Mouse (Mus musculus) embryonic facial prominence, embryonic 13.5 days (tissue): ENCODE measurements around the gene Cd68. TPM values are rescaled to one million over a fixed set of nuclear protein-coding genes. Genes with fewer than 3 reads are reported as not detected.
A peak's percentile ranks its signal among the peaks of the same experiment; 100 is the strongest.
"Not testable (repeated sequence)": the region's sequence is repeated elsewhere in the genome, so short reads cannot be mapped to it uniquely, and the experiment has no call there.

ENCODE experiments used
- ATAC-seq: fragments of 200-750 bp; cut with Nextera tagmentation; 2 replicates; pipeline ENCODE4 v1.8.0; 2017; ENCODE audit warnings: low read depth; ENCODE audit not compliant: insufficient number of reproducible peaks, insufficient read depth, low FRiP score, low TSS enrichment
- H3K27ac ChIP-seq: fragments of 300-500 bp; sonication (generic); 2 replicates; pipeline ENCODE4 v1.5.1; 2015; ENCODE audit warnings: moderate library complexity, mild to moderate bottlenecking, inconsistent platforms
- H3K27me3 ChIP-seq: fragments of 300-500 bp; sonication (generic); 2 replicates; pipeline ENCODE4 v1.6.1; 2015; ENCODE audit warnings: mild to moderate bottlenecking, inconsistent platforms
- H3K36me3 ChIP-seq: fragments of 300-500 bp; sonication (generic); 2 replicates; pipeline ENCODE4 v1.6.1; 2015; ENCODE audit warnings: mild to moderate bottlenecking, inconsistent platforms
- H3K4me1 ChIP-seq: fragments of 300-500 bp; sonication (generic); 2 replicates; pipeline ENCODE4 v1.6.1; 2015; ENCODE audit warnings: inconsistent platforms
- H3K4me2 ChIP-seq: fragments of 300-500 bp; sonication (generic); 2 replicates; pipeline ENCODE4 v1.6.1; 2015; ENCODE audit warnings: moderate library complexity, mild to moderate bottlenecking, inconsistent platforms
- H3K4me3 ChIP-seq: fragments of 300-500 bp; sonication (generic); 2 replicates; pipeline ENCODE4 v1.5.1; 2015; ENCODE audit warnings: mild to moderate bottlenecking, inconsistent platforms
- H3K9ac ChIP-seq: fragments of 300-500 bp; sonication (generic); 2 replicates; pipeline ENCODE4 v1.6.1; 2015; ENCODE audit warnings: mild to moderate bottlenecking, inconsistent platforms
- H3K9me3 ChIP-seq: fragments of 300-500 bp; sonication (generic); 2 replicates; pipeline ENCODE4 v1.6.1; 2016; ENCODE audit warnings: inconsistent platforms
- WGBS: fragments of 180-500 bp; shearing (Covaris S2); methylation state at CpG from one replicate; pipeline ENCODE4 v1.1.7; 2015; ENCODE audit warnings: mixed read lengths; 5-methylcytosine and 5-hydroxymethylcytosine counted together
- microRNA counts: library from miRNA; unstranded; fragments of <30 nt; microRNA quantifications from one replicate; lab custom pipeline; 2016
- microRNA-seq: library from miRNA; unstranded; fragments of <30 nt; microRNA quantifications from one replicate; pipeline ENCODE4, GENCODE M21; 2016
- polyA plus RNA-seq: library from polyadenylated mRNA; unstranded; fragments of >200 nt; fragmentation: Nextera tagmentation; extraction: Ambion mirVana; gene quantifications from 2 replicates; pipeline ENCODE4 v1.2.1, GENCODE M21; 2015

Cd68 gene
- polyA plus RNA-seq, 1 experiment from 2014 or later = 11.9 TPM

GRCm38 (mm10) chr11:69617805-69618204 is 48.1 kb downstream of the Cd68 start, which contains the start of gene Shbg:
Gene Shbg, minus strand, starts transcription at chr11:69617905.
- no peaks in the 10 kb centered on the region for H3K36me3 ChIP-seq
- H3K9ac ChIP-seq = peak within 1 kb of the TSS; percentile 45; the same call in 1 of the 2 replicates
- H3K9me3 ChIP-seq = no peaks in the 10 kb centered on the region
- WGBS = 64% methylated on average over 5 of the region's 5 CpGs
- no peak within 1 kb of the TSS for H3K4me2 ChIP-seq
- H3K27me3 ChIP-seq = no peaks in the 10 kb centered on the region
- H3K4me1 ChIP-seq = peaks cover 7% of the 10 kb centered on the region
- ATAC-seq = no peak
- H3K27ac ChIP-seq = no peak within 1 kb of the TSS
- H3K4me3 ChIP-seq = no peak within 1 kb of the TSS

- no peaks in the 10 kb centered on the region for H3K9me3 ChIP-seq
- no peaks in the 10 kb centered on the region for H3K36me3 ChIP-seq
- H3K4me2 ChIP-seq = no peak overlapping the region
These were observed 49.2 kb downstream of the Cd68 start for GRCm38 (mm10) chr11:69616781-69617180.

GRCm38 (mm10) chr11:69614257-69614588 is 51.7 kb downstream of the Cd68 start:
- peak overlapping the region; percentile 1; the same call in 1 of the 2 replicates for H3K4me3 ChIP-seq
- WGBS = 53% methylated on average over 11 of the region's 11 CpGs
- not testable (repeated sequence) for H3K9me3 ChIP-seq, H3K36me3 ChIP-seq, H3K27me3 ChIP-seq, ATAC-seq, H3K9ac ChIP-seq, H3K27ac ChIP-seq, H3K4me1 ChIP-seq
- peak overlapping the region; percentile 33 for H3K4me2 ChIP-seq

More at GRCm38 (mm10) chr11:69616781-69617180, 49.2 kb downstream of the Cd68 start:
- Histone ChIP-seq H3K27ac (no peak overlapping the region), H3K27me3 (no peaks in the 10 kb centered on the region), H3K4me3 (no peak overlapping the region), H3K4me1 (peaks cover 3% of the 10 kb centered on the region; the same call in 1 of the 2 replicates), H3K9ac (peak overlapping the region; percentile 45; the same call in 1 of the 2 replicates)
- no peak for ATAC-seq
- 44% methylated on average over 10 of the region's 10 CpGs for WGBS

MicroRNAs encoded within 50 kb of the gene (microRNA counts, 519-probe panel; counts per million panel counts)
- microRNA mmu-miR-1934 (lab: Ali Mortazavi, UCI) = 236 counts per million, percentile 44 among the panel's probes with 10 or more counts
- 2,200 counts per million, percentile 55 among the panel's probes with 10 or more counts for microRNA mmu-miR-467f (lab: Ali Mortazavi, UCI)

Small RNA genes lying within 50 kb of the gene (microRNA-seq; reads per million reads assigned to microRNA genes)
- gene Mir1934 (4.4 reads per million, percentile 17 among the genes with 10 or more reads in this experiment), gene Mir467f (not detected)

Other genes with a start within 250 kb of the Cd68 start
- gene Dnah2, start 117.0 kb downstream of the Cd68 start, polyA plus RNA-seq = 4.2 and 4.4 TPM in 2 replicates
- gene Efnb3, start 105.9 kb downstream of the Cd68 start, polyA plus RNA-seq = 43.4 and 46.3 TPM in 2 replicates
- 26.9 TPM in 2 replicates for gene Wrap53, start 85.9 kb downstream of the Cd68 start, polyA plus RNA-seq
- 160 and 186 TPM in 2 replicates for gene Trp53, start 85.8 kb downstream of the Cd68 start, polyA plus RNA-seq
- gene Atp1b2, start 60.2 kb downstream of the Cd68 start, polyA plus RNA-seq = 7.9 and 8.3 TPM in 2 replicates
- gene Shbg, start 48.2 kb downstream of the Cd68 start, polyA plus RNA-seq = 0.50 TPM in 1 of 2 replicates, not detected in the other
- gene Sat2, start 44.1 kb downstream of the Cd68 start, polyA plus RNA-seq = 23.8 and 28.2 TPM in 2 replicates
- gene Fxr2, start 33.2 kb downstream of the Cd68 start, polyA plus RNA-seq = 36.6 and 44.1 TPM in 2 replicates
- gene Sox15, start 10.8 kb downstream of the Cd68 start, polyA plus RNA-seq = 0.41 and 0.63 TPM in 2 replicates
- 54.3 and 74.9 TPM in 2 replicates for gene Mpdu1, start 3.5 kb downstream of the Cd68 start, polyA plus RNA-seq
- 514 and 625 TPM in 2 replicates for gene Eif4a1, start 6.3 kb upstream of the Cd68 start, polyA plus RNA-seq
- gene Senp3, start 15.9 kb upstream of the Cd68 start, polyA plus RNA-seq = 119 and 122 TPM in 2 replicates
- 0.21 and 0.39 TPM in 2 replicates for gene Tnfsf13, start 19.6 kb upstream of the Cd68 start, polyA plus RNA-seq
- gene Tnfsf12, start 29.7 kb upstream of the Cd68 start, polyA plus RNA-seq = 5.7 and 6.4 TPM in 2 replicates
- gene Tnfsfm13, start 29.9 kb upstream of the Cd68 start, polyA plus RNA-seq = 2.8 and 3.8 TPM in 2 replicates
- 27.3 and 31.3 TPM in 2 replicates for gene Polr2a, start 92.5 kb upstream of the Cd68 start, polyA plus RNA-seq
- not detected in 2 replicates for gene Slc35g3, start 95.8 kb upstream of the Cd68 start, polyA plus RNA-seq
- gene Zbtb4, start 99.8 kb upstream of the Cd68 start, polyA plus RNA-seq = 3.5 and 4.8 TPM in 2 replicates
- 5.4 and 5.7 TPM in 2 replicates for gene Chrnb1, start 129.8 kb upstream of the Cd68 start, polyA plus RNA-seq
- 3.6 TPM in 2 replicates for gene Fgf11, start 135.7 kb upstream of the Cd68 start, polyA plus RNA-seq
- 4.0 and 4.7 TPM in 2 replicates for gene Tmem102, start 139.5 kb upstream of the Cd68 start, polyA plus RNA-seq
- not detected in 2 replicates for gene Gm39566, start 149.1 kb upstream of the Cd68 start, polyA plus RNA-seq
- gene Spem2, start 152.3 kb upstream of the Cd68 start, polyA plus RNA-seq = not detected in 2 replicates
- gene Spem1, start 156.0 kb upstream of the Cd68 start, polyA plus RNA-seq = 0.26 TPM in 1 of 2 replicates, not detected in the other
- gene Nlgn2, start 171.6 kb upstream of the Cd68 start, polyA plus RNA-seq = 14.1 and 15.2 TPM in 2 replicates
- gene Tmem256, start 172.4 kb upstream of the Cd68 start, polyA plus RNA-seq = 358 and 423 TPM in 2 replicates
- gene Plscr3, start 180.2 kb upstream of the Cd68 start, polyA plus RNA-seq = 145 and 154 TPM in 2 replicates
- 4.9 and 5.3 TPM in 2 replicates for gene Tnk1, start 192.6 kb upstream of the Cd68 start, polyA plus RNA-seq
- not detected in 2 replicates for gene Tmem95, start 211.9 kb upstream of the Cd68 start, polyA plus RNA-seq
- gene Kctd11, start 215.3 kb upstream of the Cd68 start, polyA plus RNA-seq = 3.8 and 4.4 TPM in 2 replicates
- gene Acap1, start 229.4 kb upstream of the Cd68 start, polyA plus RNA-seq = 0.74 and 1.6 TPM in 2 replicates
- gene 2810408A11Rik, start 234.8 kb upstream of the Cd68 start, polyA plus RNA-seq = 14.8 and 15.6 TPM in 2 replicates
- gene Neurl4, start 234.9 kb upstream of the Cd68 start, polyA plus RNA-seq = 12.3 and 12.6 TPM in 2 replicates
- gene Gps2, start 247.7 kb upstream of the Cd68 start, polyA plus RNA-seq = 79.5 and 85.5 TPM in 2 replicates